Mouse (Mus musculus): ENCODE measurements around the gene Idh3a.
"Not testable (repeated sequence)": the region's sequence is repeated elsewhere in the genome, so short reads cannot be mapped to it uniquely, and the experiment has no call there.

The Idh3a gene

GRCm38 (mm10) chr9:54586199-54587061 is at the start of gene Idh3a:
Gene Idh3a, plus strand, starts transcription at chr9:54586334.
- peak; percentile 93 to 98 for DNase-seq (ENCODE audit: low spot score in 2 of 2)

- DNase-seq (ENCODE audit: low spot score in 2 of 2) = no peak
Observed at GRCm38 (mm10) chr9:54537030-54537429, 49.1 kb upstream of the Idh3a start.

- no peak for DNase-seq (ENCODE audit: low spot score in 2 of 2)
Observed at GRCm38 (mm10) chr9:54537480-54537879, 48.7 kb upstream of the Idh3a start.

GRCm38 (mm10) chr9:54538244-54538643 is 47.9 kb upstream of the Idh3a start:
- DNase-seq (ENCODE audit: low spot score in 2 of 2) = no peak

- no peak for DNase-seq (ENCODE audit: low spot score in 2 of 2)
Observed at GRCm38 (mm10) chr9:54538684-54539083, 47.5 kb upstream of the Idh3a start, which contains the start of gene Sh2d7. Gene Sh2d7, plus strand, starts transcription at chr9:54538984.

GRCm38 (mm10) chr9:54540801-54541200 is 45.3 kb upstream of the Idh3a start:
- no peak for DNase-seq (ENCODE audit: low spot score in 2 of 2)

GRCm38 (mm10) chr9:54544212-54544953 is 41.8 kb upstream of the Idh3a start:
- no peak for DNase-seq (ENCODE audit: low spot score in 2 of 2)

GRCm38 (mm10) chr9:54544954-54545315 is 41.2 kb upstream of the Idh3a start:
- no peak for DNase-seq (ENCODE audit: low spot score in 2 of 2)

GRCm38 (mm10) chr9:54547536-54547935 is 38.6 kb upstream of the Idh3a start:
- DNase-seq (ENCODE audit: low spot score in 2 of 2) = peak in 1 of 2 experiments; percentile 32

GRCm38 (mm10) chr9:54549433-54549832 is 36.7 kb upstream of the Idh3a start:
- no peak for DNase-seq (ENCODE audit: low spot score in 2 of 2)

GRCm38 (mm10) chr9:54552409-54552808 is 33.7 kb upstream of the Idh3a start:
- no peak for DNase-seq (ENCODE audit: low spot score in 2 of 2)

- no peak for DNase-seq (ENCODE audit: low spot score in 2 of 2)
Observed at GRCm38 (mm10) chr9:54555044-54555443, 31.1 kb upstream of the Idh3a start.

GRCm38 (mm10) chr9:54558731-54559130 is 27.4 kb upstream of the Idh3a start:
- no peak for DNase-seq (ENCODE audit: low spot score in 2 of 2)

GRCm38 (mm10) chr9:54559771-54560471 is 26.2 kb upstream of the Idh3a start, which contains the start of gene Cib2:
Gene Cib2, minus strand, starts transcription at chr9:54560218.
- DNase-seq (ENCODE audit: low spot score in 2 of 2) = peak; percentile 65 to 81

- no peak for DNase-seq (ENCODE audit: low spot score in 2 of 2)
Observed at GRCm38 (mm10) chr9:54560831-54561601, 25.1 kb upstream of the Idh3a start.

GRCm38 (mm10) chr9:54566958-54567357 is 19.2 kb upstream of the Idh3a start:
- DNase-seq (ENCODE audit: low spot score in 2 of 2) = no peak

- no peak for DNase-seq (ENCODE audit: low spot score in 2 of 2)
Observed at GRCm38 (mm10) chr9:54568732-54569131, 17.4 kb upstream of the Idh3a start.

GRCm38 (mm10) chr9:54571130-54571839 is 14.8 kb upstream of the Idh3a start:
- DNase-seq (ENCODE audit: low spot score in 2 of 2) = no peak

- DNase-seq (ENCODE audit: low spot score in 2 of 2) = no peak
Observed at GRCm38 (mm10) chr9:54583712-54584111, 2.4 kb upstream of the Idh3a start.

GRCm38 (mm10) chr9:54584127-54584526 is 2.0 kb upstream of the Idh3a start:
- DNase-seq (ENCODE audit: low spot score in 2 of 2) = not testable (repeated sequence)

GRCm38 (mm10) chr9:54585839-54586198 is 315 bp upstream of the Idh3a start:
- DNase-seq (ENCODE audit: low spot score in 2 of 2) = no peak

All from urinary bladder, postnatal 36 days (tissue).